Mouse (Mus musculus) bone marrow macrophage, adult 2 months (primary cell): ENCODE measurements around the gene Peli3. TPM values are rescaled to one million over a fixed set of nuclear protein-coding genes. Genes with fewer than 3 reads are reported as not detected.

Experiments used
- H3K27ac ChIP-seq: 2 replicates; pipeline ENCODE4 v1.5.1; 2012; ENCODE audit warnings: low read depth, low read length; ENCODE audit not compliant: insufficient read depth
- H3K4me1 ChIP-seq: 2 replicates; pipeline ENCODE4 v1.6.1; 2012; ENCODE audit warnings: low read length; ENCODE audit not compliant: control insufficient read depth, insufficient read depth
- H3K4me3 ChIP-seq: 2 replicates; pipeline ENCODE4 v1.5.1; 2012; ENCODE audit warnings: mild to moderate bottlenecking, low read length, moderate library complexity; ENCODE audit not compliant: insufficient read depth
- CTCF ChIP-seq: IDR thresholded peaks from 2 replicates; pipeline ENCODE4 v1.5.1; 2012; ENCODE audit warnings: low read depth, mild to moderate bottlenecking, low read length, moderate library complexity
- POLR2A ChIP-seq: IDR thresholded peaks from 2 replicates; pipeline ENCODE4 v1.6.1; 2012; ENCODE audit warnings: mild to moderate bottlenecking, low read depth, low read length, borderline replicate concordance
- polyA plus RNA-seq: library from polyadenylated mRNA; stranded (reverse); fragments of >200 nt; gene quantifications from 2 replicates; pipeline ENCODE4 v1.2.4, GENCODE M21; 2012; ENCODE audit not compliant: missing spikeins, insufficient read depth, insufficient read length

Gene Peli3
- polyA plus RNA-seq, 1 experiment, result 5.4 TPM

DNA sequence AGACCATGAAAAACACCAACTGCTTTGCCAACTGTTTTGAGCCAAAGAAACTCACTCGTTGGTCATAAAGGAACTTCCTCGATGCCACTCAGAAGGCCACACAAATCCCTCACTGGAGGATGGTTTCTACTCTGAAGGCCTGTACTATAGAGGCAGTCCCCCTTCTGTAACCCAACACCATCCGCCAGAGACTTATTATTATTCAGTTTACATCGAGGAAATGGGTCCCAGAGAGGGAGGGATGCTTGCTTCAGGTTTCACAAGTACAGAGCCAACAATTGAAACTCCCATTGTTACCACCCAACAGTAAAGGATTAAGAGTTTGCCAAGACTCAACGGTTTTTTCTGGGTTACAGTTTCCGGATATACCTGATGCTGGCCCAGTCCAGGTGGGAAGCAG, 2.6 kb upstream of the Peli3 start:
- Histone ChIP-seq H3K4me1 (peaks cover 4% of the 10 kb centered on the region), H3K27ac (no peak overlapping the region), H3K4me3 (no peak overlapping the region)
- TF ChIP-seq POLR2A (no peak), CTCF (no peak)

DNA sequence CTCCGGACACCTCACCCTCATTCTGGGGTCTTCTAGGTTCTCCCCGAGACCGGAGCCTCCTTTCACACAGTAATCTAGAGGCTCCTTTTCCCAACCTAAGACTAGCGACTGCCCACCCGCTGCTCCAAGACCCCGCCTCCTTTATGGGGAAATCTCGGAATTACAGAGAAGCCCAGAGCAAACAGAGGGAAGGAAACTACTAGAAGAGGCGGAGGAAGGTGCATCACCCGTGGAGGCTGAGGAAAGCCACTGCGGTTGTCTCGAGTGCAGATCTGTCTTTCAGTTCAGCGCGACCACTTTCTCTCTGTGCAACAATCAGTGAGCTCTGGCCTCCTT, 294 bp upstream of the Peli3 start:
- no peak for TF ChIP-seq CTCF
- H3K27ac ChIP-seq, result no peak overlapping the region
- H3K4me1 ChIP-seq, result peaks cover 4% of the 10 kb centered on the region
- peak overlapping the region; percentile 58 for H3K4me3 ChIP-seq

DNA sequence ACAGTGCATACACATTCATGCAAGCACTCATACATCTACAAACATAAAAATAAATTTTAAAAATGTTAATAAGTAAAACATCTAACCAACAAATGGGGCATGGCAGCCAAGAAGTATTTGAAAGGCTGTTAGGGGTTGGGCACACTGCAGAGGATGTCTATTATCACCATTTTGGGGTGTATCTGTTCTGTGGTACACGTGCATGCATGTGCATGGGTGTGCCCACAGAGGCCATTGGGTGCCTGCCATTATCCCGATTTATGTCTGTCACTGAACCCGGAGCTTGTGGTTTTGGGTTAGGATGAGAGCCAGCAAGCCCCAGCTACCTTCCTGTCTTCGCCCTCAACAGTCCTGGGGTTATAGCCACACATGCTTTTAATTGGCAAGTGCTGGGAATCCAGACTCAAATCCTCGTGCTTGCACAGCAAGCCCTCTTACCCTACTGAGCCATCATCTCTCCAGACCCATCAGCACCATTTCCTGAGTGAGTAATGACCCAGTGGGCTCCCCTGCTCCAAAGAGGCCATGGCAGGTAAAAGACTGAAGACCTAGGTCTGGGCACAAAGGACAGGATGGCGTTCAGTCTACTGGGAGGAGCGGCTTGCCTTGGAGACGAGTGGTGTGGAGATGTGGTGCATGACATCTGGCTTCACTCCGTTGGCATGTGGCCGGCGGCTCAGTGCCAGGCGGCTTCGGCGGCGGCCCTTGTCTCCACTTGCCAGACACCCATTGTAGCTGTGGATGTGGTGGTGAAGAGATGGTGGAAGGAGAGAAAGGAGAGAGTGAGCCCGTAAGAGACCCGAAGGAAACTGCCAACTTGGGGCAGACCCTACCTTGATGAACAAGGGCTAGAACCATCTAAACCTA, 5.2 kb downstream of the Peli3 start:
- TF ChIP-seq CTCF (no peak), POLR2A (no peak)
- Histone ChIP-seq H3K4me3 (no peak overlapping the region), H3K4me1 (no peaks in the 10 kb centered on the region), H3K27ac (no peak overlapping the region)

DNA sequence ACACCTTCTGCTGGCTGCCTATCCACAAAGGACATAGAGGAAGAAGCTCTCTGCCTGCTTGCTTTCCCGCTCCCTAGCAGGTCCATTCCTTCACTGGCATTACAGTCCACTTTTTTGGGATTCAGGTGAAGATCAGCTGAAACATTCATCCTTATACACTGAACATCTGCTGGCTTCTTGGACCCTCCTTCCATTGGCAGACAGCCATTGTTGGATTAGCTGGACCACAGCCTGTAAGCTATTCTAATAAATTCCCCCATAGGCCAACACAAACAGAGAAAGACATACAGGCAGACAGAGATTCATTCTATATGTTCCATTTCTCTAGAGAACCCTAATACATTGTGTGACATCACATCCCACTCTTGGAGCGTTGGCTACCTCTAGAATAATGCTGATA, 6.0 kb downstream of the Peli3 start:
- Histone ChIP-seq H3K4me1 (no peaks in the 10 kb centered on the region), H3K27ac (no peak overlapping the region), H3K4me3 (no peak overlapping the region)
- no peak for TF ChIP-seq CTCF

DNA sequence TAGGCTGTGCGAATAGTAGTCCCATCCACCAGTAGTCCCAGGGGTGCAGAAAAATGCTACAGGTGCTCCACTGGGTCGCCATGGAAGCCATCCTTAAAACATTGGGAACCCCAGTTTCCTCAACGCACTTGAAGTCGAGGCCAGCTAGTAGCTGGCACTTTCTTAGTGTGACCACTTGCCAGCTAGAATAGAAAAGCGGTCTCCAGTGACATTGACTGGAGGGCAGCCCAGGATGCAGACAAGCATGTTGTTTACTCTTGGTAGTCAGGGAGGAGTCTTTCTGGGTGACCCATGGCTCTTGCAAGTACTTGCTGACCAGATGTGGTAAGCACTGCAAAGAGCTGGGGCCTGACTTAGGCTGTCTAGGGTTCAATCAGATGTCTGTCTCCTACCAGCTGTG, 14.1 kb downstream of the Peli3 start:
- Histone ChIP-seq H3K27ac (no peak overlapping the region), H3K4me3 (peak overlapping the region; percentile 49), H3K4me1 (peaks cover 30% of the 10 kb centered on the region)
- TF ChIP-seq CTCF (no peak), POLR2A (no peak)

DNA sequence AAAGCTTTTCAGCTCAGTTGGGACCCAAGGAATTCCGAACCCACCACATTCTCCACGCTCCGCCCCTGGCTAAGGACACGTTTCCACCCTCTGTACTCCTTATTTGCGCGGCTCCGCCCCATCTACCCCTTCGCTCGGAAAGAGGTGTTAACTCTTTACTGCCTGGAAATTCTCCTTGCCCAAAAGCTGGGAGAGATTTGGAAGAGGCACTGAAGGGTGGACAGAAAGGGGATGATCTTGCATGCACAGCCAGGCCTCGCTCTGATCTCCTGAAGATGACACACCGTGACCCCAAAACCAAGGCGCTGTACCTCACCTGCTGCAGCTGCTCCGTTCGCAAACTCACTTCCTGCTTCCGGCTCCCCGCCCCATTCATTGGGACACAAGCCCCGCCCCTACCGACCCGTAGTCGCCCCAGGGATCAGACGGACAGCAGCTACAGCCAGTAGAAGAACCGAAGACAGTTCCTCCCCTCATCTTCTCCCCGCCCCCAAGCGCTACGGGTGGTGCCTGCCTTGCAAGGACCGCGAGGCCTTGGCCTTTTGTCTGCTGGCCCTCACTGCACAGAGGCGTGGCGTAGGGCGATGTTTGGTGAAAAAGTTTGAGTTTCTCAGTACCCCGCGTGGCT, 14.9 kb downstream of the Peli3 start, which contains the start of gene Dpp3:
Gene Dpp3, minus strand, starts transcription at position 384 of the 628 bp plus-strand sequence.
- Histone ChIP-seq H3K27ac (peak within 1 kb of the TSS; percentile 41), H3K4me3 (peak within 1 kb of the TSS; percentile 80), H3K4me1 (peaks cover 30% of the 10 kb centered on the region)
- TF ChIP-seq POLR2A (peak; percentile 64), CTCF (no peak)

DNA sequence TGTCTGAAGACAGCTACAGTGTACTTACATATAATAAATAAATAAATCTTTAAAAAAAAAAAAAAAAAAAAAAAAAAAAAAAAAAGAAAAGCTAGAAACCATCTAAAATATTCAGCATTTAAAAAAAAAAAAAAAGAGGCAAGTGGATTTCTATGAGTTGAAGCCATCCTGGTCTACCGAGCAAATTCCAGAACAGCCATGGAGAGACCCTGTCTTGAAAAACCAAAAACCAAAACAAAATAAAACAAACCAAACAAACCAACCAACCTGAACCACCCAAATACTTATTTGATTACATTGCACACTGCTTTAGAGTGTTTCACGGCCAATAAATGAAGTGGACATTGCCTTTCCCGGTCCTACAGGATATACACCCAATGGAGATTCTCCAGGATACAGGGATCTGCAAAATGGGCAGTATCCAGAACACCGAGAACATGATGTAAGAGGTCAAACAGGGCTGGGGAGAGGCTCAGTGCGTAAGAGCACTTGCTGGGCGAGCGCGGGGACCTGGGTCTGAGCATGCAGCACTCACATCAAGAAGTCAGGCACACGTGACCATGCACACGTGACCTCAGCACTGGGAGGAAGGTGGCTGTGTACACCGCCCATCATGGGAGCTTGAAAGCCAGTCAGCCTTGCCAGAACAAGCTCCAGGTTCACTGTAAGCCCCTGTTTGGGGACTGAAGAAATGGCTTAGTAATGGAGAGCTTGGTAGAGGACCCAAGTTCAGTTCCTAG, 17.6 kb downstream of the Peli3 start:
- Histone ChIP-seq H3K27ac (no peak overlapping the region), H3K4me1 (peaks cover 19% of the 10 kb centered on the region), H3K4me3 (no peak overlapping the region)
- TF ChIP-seq CTCF (no peak), POLR2A (no peak)

DNA sequence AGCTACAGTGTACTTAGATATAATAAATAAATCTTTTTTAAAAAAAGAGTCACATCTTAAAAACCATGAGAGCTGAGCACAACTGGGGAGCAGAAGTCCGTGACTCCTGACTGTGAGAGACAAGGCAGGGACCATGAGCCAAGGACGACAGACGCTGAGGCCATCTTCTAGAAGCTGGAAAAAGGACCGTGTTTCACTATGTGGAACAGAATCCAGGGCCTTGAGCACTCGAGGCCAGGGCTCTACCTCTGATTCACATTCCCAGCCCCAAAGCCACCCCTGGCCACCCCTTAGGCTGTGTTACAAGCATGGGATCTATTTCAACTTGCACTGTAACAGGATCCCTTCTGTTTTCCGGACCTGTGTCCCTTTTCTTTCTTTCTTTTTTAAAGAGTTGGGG, 23.3 kb downstream of the Peli3 start:
- Histone ChIP-seq H3K27ac (no peak overlapping the region), H3K4me1 (no peaks in the 10 kb centered on the region), H3K4me3 (no peak overlapping the region)
- TF ChIP-seq POLR2A (no peak), CTCF (no peak)

DNA sequence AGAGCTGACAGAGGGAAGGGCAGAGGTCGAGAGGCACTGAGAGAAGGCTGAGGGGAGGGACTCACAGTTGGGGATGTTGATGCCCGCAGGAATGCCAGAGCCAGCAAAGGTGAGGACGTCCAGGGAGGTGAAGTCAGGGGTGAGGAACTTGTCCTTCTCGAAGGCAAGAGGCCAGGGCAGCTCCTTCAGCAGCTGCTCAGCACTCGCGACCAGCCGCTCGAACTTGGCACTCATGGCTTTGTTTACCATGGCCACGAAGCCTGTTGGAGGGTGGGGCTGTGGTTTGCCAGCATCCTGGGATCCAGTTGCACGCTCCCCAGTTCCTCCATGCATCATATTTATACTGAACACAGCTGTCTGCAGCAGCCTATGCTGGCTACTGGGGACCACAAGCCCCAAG, 26.1 kb downstream of the Peli3 start:
- no peaks in the 10 kb centered on the region for H3K4me1 ChIP-seq
- TF ChIP-seq CTCF (no peak), POLR2A (no peak)

More for the DNA sequence above, 26.1 kb downstream of the Peli3 start:
- Histone ChIP-seq H3K4me3 (no peak overlapping the region), H3K27ac (no peak overlapping the region)
